22 mouse cellular contexts compared by ENCODE assay signal in genomic region chr8:10971509-10971908, GRCm38 (mm10). TPM values are rescaled to one million over a fixed set of nuclear protein-coding genes. Genes with fewer than 3 reads are reported as not detected.
DNase-seq lines count a peak whose midpoint lies in the region; ATAC-seq and TF ChIP-seq lines count a peak whose summit lies in the region.
"Had no signal": no experiment of that assay in that cellular context is flagged by ENCODE, and none has a peak within 500 bp of the region (broad histone marks: within the 10 kb centered on the region; RNA-seq: fewer than 3 reads in every experiment).

No protein-coding gene starts in this region.

- no peak overlapping the region for H3K4me3 ChIP-seq in limb, embryonic 14.5 days (replicated peaks; ENCODE audit: low read length)
- no peak overlapping the region for H3K4me3 ChIP-seq in limb, embryonic 10.5 days
- no peak overlapping the region for H3K4me3 ChIP-seq in MEL (ENCODE audit: control insufficient read depth in 1 of 2, insufficient read depth in 1 of 2, low read depth in 2 of 2, low read length in 2 of 2)
- no peak overlapping the region for H3K4me3 ChIP-seq in embryonic facial prominence, embryonic 15.5 days (replicated peaks)
- H3K4me3 ChIP-seq in stomach, postnatal 0 days (ENCODE audit: low read depth, low read length), result no peak overlapping the region
- no peak overlapping the region for H3K4me3 ChIP-seq in intestine, embryonic 16.5 days (ENCODE audit: low read length)
- H3K4me3 ChIP-seq: heart, embryonic 13.5 days; hindbrain, embryonic 15.5 days; liver, embryonic 15.5 days; midbrain, embryonic 12.5 days; stomach, embryonic 15.5 days had no signal

- H3K9ac ChIP-seq in limb, embryonic 14.5 days (ENCODE audit: low read depth, low read length, severe bottlenecking), result no peak overlapping the region
- no peak overlapping the region; the same call in 1 of the 2 replicates for H3K9ac ChIP-seq in MEL (ENCODE audit: control insufficient read depth, low read depth, low read length, poor library complexity, severe bottlenecking)
- H3K9ac ChIP-seq in embryonic facial prominence, embryonic 15.5 days, result no peak overlapping the region
- no peak overlapping the region for H3K9ac ChIP-seq in stomach, postnatal 0 days (ENCODE audit: low read length)
- H3K9ac ChIP-seq in intestine, embryonic 16.5 days (ENCODE audit: low read depth, low read length), result no peak overlapping the region
- H3K9ac ChIP-seq: heart, embryonic 13.5 days; hindbrain, embryonic 15.5 days; liver, embryonic 15.5 days; midbrain, embryonic 12.5 days; stomach, embryonic 15.5 days had no signal

- no peaks in the 10 kb centered on the region for H3K79me2 ChIP-seq in MEL (ENCODE audit: control insufficient read depth, insufficient read depth, low read length, poor library complexity)

- TF ChIP-seq EP300 in MEL (IDR thresholded peaks at IDR 0.05; ENCODE audit: low read depth in 1 of 2, low read length in 2 of 2), result no peak
- TF ChIP-seq EP300 in stomach, postnatal 0 days (optimal IDR thresholded peaks at IDR 0.05), result no peak

- H3K27ac ChIP-seq in limb, embryonic 14.5 days (replicated peaks; ENCODE audit: low read depth, low read length), result peak overlapping the region; percentile 63
- H3K27ac ChIP-seq in limb, embryonic 10.5 days, result no peak overlapping the region
- no peak overlapping the region for H3K27ac ChIP-seq in MEL (ENCODE audit: control insufficient read depth, low read depth, low read length)
- peak overlapping the region; percentile 73 for H3K27ac ChIP-seq in embryonic facial prominence, embryonic 15.5 days (replicated peaks)
- H3K27ac ChIP-seq in stomach, postnatal 0 days (replicated peaks), result peak overlapping the region; percentile 61; the same call in 1 of the 2 replicates
- H3K27ac ChIP-seq in intestine, embryonic 16.5 days (ENCODE audit: low read length), result no peak overlapping the region
- H3K27ac ChIP-seq: liver, embryonic 15.5 days had no signal

- H3K27me3 ChIP-seq in limb, embryonic 14.5 days (ENCODE audit: control insufficient read depth, insufficient read depth, low read length), result no peaks in the 10 kb centered on the region
- H3K27me3 ChIP-seq in limb, embryonic 10.5 days (ENCODE audit: low read depth, poor library complexity, severe bottlenecking), result peaks cover 12% of the 10 kb centered on the region; the same call in 1 of the 2 replicates
- H3K27me3 ChIP-seq in MEL (ENCODE audit: control insufficient read depth in 1 of 2, insufficient read depth in 2 of 2, low read length in 2 of 2), result peaks cover 0 to 3% of the 10 kb centered on the region in 2 experiments; a peak in 1 of 4 replicates
- H3K27me3 ChIP-seq in embryonic facial prominence, embryonic 15.5 days, result no peaks in the 10 kb centered on the region
- no peaks in the 10 kb centered on the region for H3K27me3 ChIP-seq in stomach, postnatal 0 days (ENCODE audit: control insufficient read depth, insufficient read depth, low read length)
- H3K27me3 ChIP-seq in intestine, embryonic 16.5 days (replicated peaks; ENCODE audit: control insufficient read depth, insufficient read depth, low read length), result no peaks in the 10 kb centered on the region
- H3K27me3 ChIP-seq: CH12.LX; hindbrain, embryonic 15.5 days; liver, embryonic 15.5 days; Patski; stomach, embryonic 15.5 days had no signal

- no peaks in the 10 kb centered on the region for H3K36me3 ChIP-seq in limb, embryonic 14.5 days (ENCODE audit: control insufficient read depth, insufficient read depth, low read length)
- H3K36me3 ChIP-seq in limb, embryonic 10.5 days, result no peaks in the 10 kb centered on the region
- peaks cover 0 to 5% of the 10 kb centered on the region in 2 experiments; a peak in 2 of 4 replicates for H3K36me3 ChIP-seq in MEL (ENCODE audit: control insufficient read depth in 1 of 2, insufficient read depth in 2 of 2, low read length in 2 of 2)
- H3K36me3 ChIP-seq in embryonic facial prominence, embryonic 15.5 days, result no peaks in the 10 kb centered on the region
- H3K36me3 ChIP-seq in stomach, postnatal 0 days (ENCODE audit: control insufficient read depth, insufficient read depth, low read length), result no peaks in the 10 kb centered on the region
- no peaks in the 10 kb centered on the region for H3K36me3 ChIP-seq in intestine, embryonic 16.5 days (ENCODE audit: control insufficient read depth, insufficient read depth, low read length)
- H3K36me3 ChIP-seq: heart, embryonic 13.5 days; hindbrain, embryonic 15.5 days; liver, embryonic 15.5 days; midbrain, embryonic 12.5 days; stomach, embryonic 15.5 days had no signal

- DNase-seq in limb, embryonic 14.5 days (ENCODE audit: low spot score), result no peak
- DNase-seq in limb, embryonic 10.5 days (ENCODE audit: low spot score), result no peak
- DNase-seq in MEL (ENCODE audit: low read depth, low spot score) (peak; percentile 55), adipocyte (ENCODE audit: low spot score) (no peak)
- DNase-seq in stomach, postnatal 0 days (ENCODE audit: low spot score), result no peak
- DNase-seq in right cerebral cortex, adult 2 months (ENCODE audit: low spot score in 2 of 2), result no peak
- DNase-seq: adrenal gland, adult 8-10 months; cerebellum, adult 8-10 months; kidney, postnatal 10 days; layer of hippocampus, adult 9-11 months; lung, postnatal 14 days; right cerebral cortex, postnatal 4 days had no signal

- no peak for TF ChIP-seq RAD21 in MEL (IDR thresholded peaks at IDR 0.05; ENCODE audit: low read depth, low read length)

- H3K4me1 ChIP-seq in limb, embryonic 14.5 days (ENCODE audit: control insufficient read depth, insufficient read depth, low read length), result peaks cover 40% of the 10 kb centered on the region
- H3K4me1 ChIP-seq in limb, embryonic 10.5 days, result peaks cover 46% of the 10 kb centered on the region
- peaks cover 2 to 8% of the 10 kb centered on the region in 2 experiments; a peak in 3 of 4 replicates for H3K4me1 ChIP-seq in MEL (ENCODE audit: control insufficient read depth in 1 of 2, insufficient read depth in 2 of 2, low read length in 2 of 2)
- peaks cover 55% of the 10 kb centered on the region for H3K4me1 ChIP-seq in embryonic facial prominence, embryonic 15.5 days
- no peaks in the 10 kb centered on the region; the same call in 1 of the 2 replicates for H3K4me1 ChIP-seq in stomach, postnatal 0 days (replicated peaks; ENCODE audit: control insufficient read depth, insufficient read depth)
- peaks cover 31% of the 10 kb centered on the region for H3K4me1 ChIP-seq in intestine, embryonic 16.5 days (ENCODE audit: control insufficient read depth, insufficient read depth, low read length)

- ATAC-seq in limb, embryonic 14.5 days (ENCODE audit: low FRiP score, low read depth), result no peak
- ATAC-seq in embryonic facial prominence, embryonic 15.5 days (ENCODE audit: insufficient number of reproducible peaks, low FRiP score, low TSS enrichment, low read depth), result no peak
- no peak for ATAC-seq in stomach, postnatal 0 days (ENCODE audit: low FRiP score, low TSS enrichment)
- ATAC-seq in intestine, embryonic 16.5 days, result no peak
- ATAC-seq: forebrain, embryonic 14.5 days; Patski had no signal

- H3K4me2 ChIP-seq in limb, embryonic 14.5 days (replicated peaks; ENCODE audit: low read depth, low read length, severe bottlenecking), result no peak overlapping the region
- no peak overlapping the region for H3K4me2 ChIP-seq in embryonic facial prominence, embryonic 15.5 days (replicated peaks)
- no peak overlapping the region for H3K4me2 ChIP-seq in stomach, postnatal 0 days (replicated peaks; ENCODE audit: low read depth)
- H3K4me2 ChIP-seq in intestine, embryonic 16.5 days (ENCODE audit: low read depth, low read length), result no peak overlapping the region
- H3K4me2 ChIP-seq: heart, embryonic 13.5 days; hindbrain, embryonic 15.5 days; liver, embryonic 15.5 days; midbrain, embryonic 12.5 days; stomach, embryonic 15.5 days had no signal

- TF ChIP-seq CTCF in MEL (IDR thresholded peaks at IDR 0.05 in 2 of 3, conservative IDR thresholded peaks at IDR 0.05 in 1 of 3; ENCODE audit: control insufficient read depth in 1 of 3, insufficient read depth in 1 of 3, low read depth in 2 of 3, low read length in 3 of 3, poor library complexity in 1 of 3, severe bottlenecking in 1 of 3), result no peak
- TF ChIP-seq CTCF in stomach, postnatal 0 days (IDR thresholded peaks at IDR 0.05; ENCODE audit: low read depth), result no peak

- no peak for TF ChIP-seq POLR2A in limb, embryonic 14.5 days (IDR thresholded peaks at IDR 0.05; ENCODE audit: borderline replicate concordance, extremely low read depth, insufficient read depth, insufficient read length)
- no peak for TF ChIP-seq POLR2A in MEL (IDR thresholded peaks at IDR 0.05; ENCODE audit: control insufficient read depth in 1 of 2, insufficient read depth in 1 of 2, low read depth in 1 of 2, low read length in 2 of 2, poor library complexity in 1 of 2)

- no peaks in the 10 kb centered on the region for H3K9me3 ChIP-seq in limb, embryonic 14.5 days (ENCODE audit: control insufficient read depth, low read length)
- no peaks in the 10 kb centered on the region for H3K9me3 ChIP-seq in limb, embryonic 10.5 days (replicated peaks)
- no peaks in the 10 kb centered on the region for H3K9me3 ChIP-seq in MEL (replicated peaks; ENCODE audit: insufficient read depth, low read length)
- no peaks in the 10 kb centered on the region for H3K9me3 ChIP-seq in embryonic facial prominence, embryonic 15.5 days (replicated peaks)
- H3K9me3 ChIP-seq in stomach, postnatal 0 days (ENCODE audit: control insufficient read depth, low read length), result no peaks in the 10 kb centered on the region
- H3K9me3 ChIP-seq in intestine, embryonic 16.5 days (ENCODE audit: control insufficient read depth, low read length), result no peaks in the 10 kb centered on the region
- H3K9me3 ChIP-seq: heart, embryonic 13.5 days; hindbrain, embryonic 15.5 days; liver, embryonic 15.5 days; midbrain, embryonic 12.5 days; stomach, embryonic 15.5 days had no signal

- 85% methylated on average over 5 of the region's 5 CpGs for WGBS in limb, embryonic 14.5 days
- WGBS in limb, embryonic 10.5 days, result 83% methylated on average over 5 of the region's 5 CpGs
- WGBS in embryonic facial prominence, embryonic 15.5 days, result 77% methylated on average over 5 of the region's 5 CpGs
- 76% methylated on average over 5 of the region's 5 CpGs for WGBS in stomach, postnatal 0 days
- WGBS in intestine, embryonic 16.5 days, result 82% methylated on average over 5 of the region's 5 CpGs

TF ChIP-seq in MEL, 35 proteins besides CTCF, POLR2A, EP300 and RAD21 (continues in another document):
- TF ChIP-seq TAL1 (IDR thresholded peaks at IDR 0.05; ENCODE audit: low read length) (no peak), SIN3A (IDR thresholded peaks at IDR 0.05; ENCODE audit: low read length) (no peak)

RNA-seq across cellular contexts. Expression of gene Irs2, which starts 36.7 kb away (rescaled TPM):
- polyA plus RNA-seq in limb, embryonic 14.5 days (2012; rRNA removed), result 14.4 and 21.3 TPM in 2 replicates
- polyA plus RNA-seq in limb, embryonic 14.5 days (2014; fragmentation: Nextera tagmentation; extraction: Ambion mirVana), result 9.7 and 11.8 TPM in 2 replicates
- 5.8 and 9.7 TPM in 2 replicates for polyA plus RNA-seq in limb, embryonic 10.5 days (2016; fragmentation: Nextera tagmentation; extraction: Ambion mirVana)
- total RNA-seq in MEL (2012; rRNA removed), result 12.4 and 16.4 TPM in 2 replicates
- 10 to 100 TPM in 1 of 2 experiments, not detected in 1; 23.1 TPM for polyA plus RNA-seq in MEL (2012; ENCODE audit: insufficient read depth in 1 of 2, insufficient read length in 2 of 2, low read depth in 1 of 2, low replicate concordance in 2 of 2, missing spikeins in 1 of 2)
- polyA plus RNA-seq in embryonic facial prominence, embryonic 15.5 days (2015; fragmentation: Nextera tagmentation; extraction: Ambion mirVana), result 7.4 and 7.9 TPM in 2 replicates
- polyA plus RNA-seq in stomach, postnatal 0 days (2015; fragmentation: Nextera tagmentation; extraction: Ambion mirVana), result 3.3 and 3.9 TPM in 2 replicates
- 4.4 and 4.7 TPM in 2 replicates for polyA plus RNA-seq in intestine, embryonic 16.5 days (2015; fragmentation: Nextera tagmentation; extraction: Ambion mirVana)

Comparison
In these comparisons a context has a peak if more than half of its experiments do, and no peak if none do; other contexts are left out.
1. H3K27ac ChIP-seq: peak in limb, embryonic 14.5 days (single experiment), embryonic facial prominence, embryonic 15.5 days (single experiment) and stomach, postnatal 0 days (single experiment); none in limb, embryonic 10.5 days (single experiment), MEL (single experiment) and intestine, embryonic 16.5 days (single experiment).